Mouse (Mus musculus): Measurements from ENCODE around the gene Ifi206.

DNA sequence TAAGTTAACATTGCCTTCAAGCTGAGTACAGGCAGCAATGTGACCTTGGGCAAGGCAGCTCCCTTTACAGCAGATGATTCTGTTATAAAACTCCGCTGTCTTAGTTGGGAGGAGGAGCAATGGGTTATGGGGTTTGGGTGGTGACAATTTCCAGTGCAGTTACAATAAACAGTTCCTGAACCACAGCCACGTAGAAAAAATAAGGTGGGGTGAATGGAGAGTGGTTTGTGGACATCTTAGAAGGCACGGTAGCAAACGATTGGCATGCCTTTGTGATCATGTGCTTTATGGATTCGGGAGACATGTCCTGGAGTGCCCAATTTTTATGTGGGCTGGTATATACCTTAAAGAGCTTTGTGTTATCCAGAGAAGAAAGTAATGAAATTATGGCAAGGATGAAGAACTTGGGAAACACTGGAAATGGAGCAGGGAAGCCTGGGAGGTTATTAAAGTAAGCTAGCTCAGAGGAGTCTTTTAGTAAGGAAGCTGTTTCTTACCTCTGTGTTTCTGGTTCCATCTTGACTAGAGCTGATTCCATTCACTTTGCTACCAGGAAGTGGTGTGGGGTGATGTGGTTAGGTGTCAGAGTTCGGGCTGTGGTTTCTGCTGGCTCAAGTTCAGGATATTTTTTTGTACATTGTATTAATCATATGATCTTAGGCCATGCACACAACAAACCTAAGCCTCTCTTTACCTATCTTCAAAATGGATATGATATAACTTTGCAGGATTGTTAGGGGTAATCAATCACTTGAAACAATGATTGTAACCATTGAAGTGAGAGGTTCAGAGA, 53.5 kb downstream of the Ifi206 start:
- TF ChIP-seq CTCF (IDR thresholded peaks at IDR 0.05; ENCODE audit: borderline replicate concordance, control insufficient read depth, extremely low read depth, insufficient read depth, low read length, poor library complexity): no peak
- TF ChIP-seq POLR2A (IDR thresholded peaks at IDR 0.05; ENCODE audit: control insufficient read depth, extremely low read depth, insufficient read depth, low read length, poor library complexity): no peak

Data from thymus, adult 2 months (tissue).